Mouse (Mus musculus) layer of hippocampus, adult 9-10 months (tissue): ENCODE measurements around the gene Llgl2.

ENCODE experiments used
- DNase-seq: peaks from one replicate; pipeline ENCODE4 v3.0.0; 2022; ENCODE audit warnings: low spot score

Llgl2 gene

DNA sequence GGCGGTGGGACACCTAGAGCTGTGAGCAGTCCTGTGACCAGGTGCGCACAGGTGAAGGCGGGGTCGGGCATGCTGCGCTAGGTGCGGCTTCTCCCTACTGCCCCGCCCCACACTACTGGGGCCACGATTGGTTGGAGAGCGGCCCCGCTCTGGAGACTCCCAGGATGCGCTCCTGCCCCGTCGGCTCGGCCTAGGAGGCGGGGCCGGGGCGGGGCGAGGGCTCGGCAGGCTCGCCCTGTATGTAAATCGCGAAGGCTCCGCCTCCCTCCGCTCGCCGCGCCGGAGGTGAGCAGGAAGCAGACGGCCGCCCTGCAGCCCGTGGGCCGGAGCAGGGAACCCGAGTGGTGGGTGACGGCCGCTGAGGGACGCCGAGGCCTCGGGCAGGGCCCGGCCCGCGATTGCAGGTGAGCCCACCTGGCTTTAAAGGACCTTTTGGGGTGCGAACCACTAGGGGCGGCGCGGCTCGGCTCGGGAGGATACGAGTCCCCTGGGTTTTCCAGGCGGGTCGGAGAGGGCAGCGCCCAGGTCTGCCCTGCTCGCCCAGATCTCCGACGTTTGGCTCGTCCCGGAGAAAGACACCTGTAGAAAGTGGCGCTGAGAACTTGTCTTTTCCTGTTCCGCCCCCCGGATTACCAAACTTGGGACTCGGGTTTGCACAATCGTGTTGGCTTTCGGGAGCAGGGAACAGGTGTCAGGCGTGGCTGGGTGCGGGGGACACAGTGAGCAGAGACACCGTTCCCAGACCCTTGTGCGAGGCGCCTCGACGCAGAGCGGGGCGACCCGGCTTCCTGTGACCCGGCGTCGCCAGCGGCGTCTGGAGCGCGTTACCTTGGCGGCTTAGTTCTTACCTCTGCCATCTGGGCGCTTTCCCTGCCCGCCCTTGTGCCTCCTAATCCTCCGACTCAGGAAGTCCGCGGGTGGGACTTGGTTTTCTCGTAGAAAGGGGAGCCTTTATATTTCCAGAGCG is at the start of gene Llgl2:
TSS of gene Llgl2 (plus strand) at position 276 of the 967 bp plus-strand sequence.
- DNase-seq = no peak

DNA sequence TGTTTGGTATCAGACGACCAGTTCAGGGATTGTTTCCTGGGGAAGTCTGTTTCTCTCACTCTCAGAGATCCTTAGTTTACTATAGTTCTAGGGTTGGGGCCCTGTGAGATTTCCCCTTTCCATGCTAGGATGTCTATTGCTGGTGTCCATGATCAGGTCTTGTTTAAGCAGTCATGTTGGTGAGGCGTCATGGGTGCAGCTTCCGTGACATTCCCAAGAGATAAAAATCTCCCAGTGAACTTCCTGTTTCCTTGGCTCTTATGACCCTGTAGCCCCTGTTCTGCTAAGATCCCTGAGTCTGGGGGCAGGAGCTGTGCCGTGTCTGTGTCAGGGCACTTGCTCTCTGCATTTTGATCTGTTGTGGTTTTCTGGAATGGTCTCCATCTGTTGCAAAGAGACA is 49.2 kb upstream of the Llgl2 start:
- DNase-seq = no peak

DNA sequence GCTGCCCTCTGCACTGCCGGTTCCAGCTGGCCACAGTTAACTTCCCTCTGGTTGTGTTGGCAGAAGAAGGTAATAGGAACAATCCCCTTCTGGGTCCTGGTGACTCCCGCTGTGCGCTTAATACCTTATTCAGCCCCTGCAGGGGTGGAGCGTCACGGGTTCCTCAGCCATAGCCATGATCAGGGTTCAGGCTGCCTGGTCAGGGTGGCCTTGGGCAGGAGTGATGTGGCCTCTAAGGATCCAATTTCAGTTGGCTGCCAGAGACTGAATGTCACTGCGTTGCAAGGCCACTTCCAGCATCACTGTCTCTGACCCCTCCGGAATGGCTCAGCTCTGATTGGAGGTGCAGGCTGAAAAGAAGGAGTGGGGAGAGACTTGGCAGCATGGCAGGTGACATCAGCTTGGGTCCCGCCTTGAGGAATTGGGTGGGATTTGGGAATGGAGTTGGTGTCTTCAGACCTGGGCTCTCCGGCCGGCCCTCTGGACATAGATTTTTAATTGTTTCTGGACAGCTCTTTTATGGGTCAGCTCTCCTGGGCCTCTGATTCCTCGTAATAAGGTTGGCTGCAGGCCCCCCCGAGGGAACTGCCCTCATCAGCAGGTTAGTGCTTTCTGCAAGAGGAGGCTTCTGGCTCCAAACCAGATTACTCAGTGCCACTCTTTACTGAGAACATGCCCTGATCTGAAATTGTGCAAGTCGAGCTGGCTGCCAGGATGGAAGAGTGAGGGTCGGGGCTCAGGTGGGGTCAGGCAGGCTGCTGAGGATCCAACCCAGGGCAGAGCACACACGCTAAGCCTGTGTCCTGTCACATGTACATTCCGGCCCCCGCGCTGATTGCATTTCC is 47.8 kb upstream of the Llgl2 start:
- DNase-seq = no peak

- no peak for DNase-seq
Measured at GRCm38 (mm10) chr11:115776954-115777353, 46.9 kb upstream of the Llgl2 start.

DNA sequence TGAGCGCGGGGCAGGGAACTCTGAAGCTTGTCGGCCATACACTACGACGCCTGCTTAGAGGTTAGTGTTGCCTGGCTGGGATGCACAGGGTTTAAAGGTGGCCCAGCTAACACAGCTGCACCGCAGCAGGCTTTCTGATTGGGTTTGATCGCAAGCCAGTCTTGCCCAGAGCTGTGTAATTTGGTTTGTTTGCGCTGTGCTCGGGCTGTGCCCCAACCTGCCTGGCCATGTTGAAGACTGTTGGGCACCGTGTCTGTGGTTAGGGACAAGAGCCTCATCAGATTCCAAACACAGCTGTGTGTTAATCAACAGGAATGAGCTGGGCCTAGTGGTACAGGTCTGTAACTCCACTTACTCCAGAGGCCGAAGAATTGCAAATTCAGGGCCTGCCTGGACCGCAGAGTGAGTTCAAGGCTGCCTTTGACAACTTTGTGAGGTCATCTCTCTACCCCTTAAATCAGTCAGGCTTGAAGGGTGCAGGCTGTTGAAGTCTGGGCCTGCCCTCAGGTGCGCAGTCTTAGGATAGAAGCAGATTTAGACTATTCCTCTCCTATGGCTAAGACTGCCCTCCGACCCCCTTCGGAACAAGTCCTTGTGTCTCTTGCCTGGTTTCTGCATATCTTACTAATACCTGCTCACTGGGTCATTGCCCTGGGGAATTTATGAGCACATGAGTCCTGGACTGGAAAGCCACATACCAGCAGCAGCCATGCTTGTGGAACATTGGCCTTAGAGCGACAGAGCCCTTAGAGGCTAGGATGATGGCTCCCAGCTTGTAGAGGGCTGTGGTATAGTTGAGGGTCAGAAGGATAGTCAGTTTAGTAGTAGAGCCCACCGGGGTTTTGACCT is 46.1 kb upstream of the Llgl2 start:
- no peak for DNase-seq

DNA sequence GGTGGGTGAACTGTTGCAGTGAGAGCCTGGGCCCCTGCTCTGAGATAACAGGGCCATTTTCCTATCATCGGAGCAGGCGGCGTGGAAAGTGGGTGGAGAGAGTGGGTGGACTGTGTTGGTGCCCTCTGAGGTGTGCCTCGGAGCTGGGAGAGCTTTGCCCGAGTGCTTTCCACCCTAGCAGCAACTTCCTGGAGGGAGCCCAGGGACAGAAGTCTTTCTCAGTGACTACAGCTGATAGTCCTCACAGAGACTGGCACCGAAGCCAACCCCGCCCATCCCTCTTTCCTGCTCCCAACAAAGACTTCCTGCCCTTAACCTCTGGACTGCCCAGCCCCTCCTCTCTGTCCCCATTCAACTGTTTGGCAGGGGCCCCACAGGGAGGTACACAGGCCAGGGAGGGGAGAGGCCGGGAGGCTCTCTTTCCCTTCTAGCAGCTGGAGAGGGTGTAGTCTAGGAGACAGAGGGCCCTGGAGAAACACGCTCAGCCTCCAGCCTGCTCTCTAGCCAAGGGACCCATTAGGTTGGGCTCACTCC is 44.7 kb upstream of the Llgl2 start:
- no peak for DNase-seq

DNA sequence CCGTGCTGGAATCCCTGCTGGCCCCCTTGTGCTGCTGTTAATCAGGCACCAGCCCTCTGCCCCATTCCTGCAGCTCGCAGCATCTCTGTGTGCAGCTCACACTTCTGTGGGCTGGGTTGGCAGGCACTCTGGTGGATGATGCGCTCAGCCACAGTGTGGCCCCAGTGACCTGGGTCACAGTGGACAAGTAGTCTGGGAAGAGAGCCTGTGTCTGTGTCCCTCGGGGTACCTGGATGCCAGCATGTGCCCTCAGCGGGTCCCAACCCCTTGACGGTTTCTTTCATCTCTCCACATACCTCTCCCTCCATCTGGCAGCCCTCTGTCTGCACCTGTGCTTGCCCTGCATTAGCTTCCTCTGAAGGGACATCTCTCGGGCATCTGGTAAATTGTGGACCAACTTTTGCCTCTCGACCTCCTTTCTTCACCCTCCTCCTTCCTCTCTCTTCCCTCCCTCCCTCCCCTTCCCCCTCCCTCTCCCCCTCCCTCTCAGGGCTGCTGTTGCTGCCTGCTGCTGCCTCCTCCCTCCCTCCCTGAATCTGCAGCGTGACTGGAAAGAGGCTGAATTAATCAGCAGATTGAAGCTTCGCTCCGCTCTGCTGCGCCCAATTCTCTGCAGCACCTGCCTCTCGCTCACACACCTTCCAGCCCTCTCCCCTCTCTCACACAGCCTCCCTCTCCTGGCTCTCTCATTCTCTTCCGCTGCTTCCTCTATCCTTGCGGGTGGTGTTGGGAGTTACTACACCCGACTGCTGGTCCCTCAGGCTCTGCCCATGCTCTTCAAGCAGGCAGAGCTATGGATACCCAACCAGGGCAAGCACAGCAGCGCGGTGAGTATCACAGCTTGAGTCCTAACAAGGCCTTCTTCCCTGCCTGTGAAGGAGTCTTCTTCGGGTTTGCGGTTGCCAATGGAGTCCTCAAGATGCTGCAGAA is 43.4 kb upstream of the Llgl2 start:
- DNase-seq = no peak

- no peak for DNase-seq
Measured at GRCm38 (mm10) chr11:115786473-115786872, 37.4 kb upstream of the Llgl2 start.

- no peak for DNase-seq
Measured at GRCm38 (mm10) chr11:115789787-115790186, 34.1 kb upstream of the Llgl2 start.

DNA sequence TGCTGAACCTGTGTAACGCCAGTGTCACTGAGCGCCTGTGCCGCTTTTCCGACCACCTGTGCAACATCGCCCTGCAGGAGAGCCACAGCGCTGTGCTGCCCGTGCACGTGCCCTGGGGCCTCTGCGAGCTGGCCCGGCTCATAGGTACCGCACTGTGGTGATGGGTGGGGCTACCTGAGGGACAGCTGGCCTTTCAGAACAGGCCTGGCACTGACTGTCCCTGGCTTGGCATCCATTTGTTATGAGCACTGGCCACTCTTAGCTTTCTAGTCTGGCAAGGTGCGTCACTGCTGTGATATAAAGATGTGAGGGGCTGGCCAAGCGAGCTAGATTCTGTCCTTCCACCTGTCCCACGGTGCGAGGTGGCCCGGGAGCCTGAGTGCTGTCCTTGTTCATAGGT is 31.9 kb upstream of the Llgl2 start:
- no peak for DNase-seq

GRCm38 (mm10) chr11:115792353-115792752 is 31.5 kb upstream of the Llgl2 start:
- DNase-seq = no peak

- no peak for DNase-seq
Measured at GRCm38 (mm10) chr11:115796898-115797297, 27.0 kb upstream of the Llgl2 start.

DNA sequence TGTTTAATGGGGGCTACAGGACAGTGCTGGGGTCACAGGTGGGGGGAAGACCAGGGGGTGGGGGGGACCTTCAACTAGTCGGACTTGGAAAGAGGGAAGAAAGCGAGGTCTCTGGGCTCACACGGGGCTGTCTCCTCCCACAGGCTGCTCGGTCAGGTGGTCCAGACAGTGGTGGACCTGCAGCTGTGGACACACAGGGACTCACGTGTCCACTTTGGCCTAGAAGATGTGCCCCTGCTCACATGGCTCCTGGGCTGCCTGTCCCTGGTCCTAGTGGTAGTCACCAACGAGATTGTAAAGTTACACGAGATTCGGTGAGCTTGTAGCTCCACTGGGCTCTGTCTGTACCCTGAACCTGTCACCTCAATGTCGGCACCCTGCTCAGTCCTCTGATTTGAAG is 26.2 kb upstream of the Llgl2 start:
- no peak for DNase-seq

DNA sequence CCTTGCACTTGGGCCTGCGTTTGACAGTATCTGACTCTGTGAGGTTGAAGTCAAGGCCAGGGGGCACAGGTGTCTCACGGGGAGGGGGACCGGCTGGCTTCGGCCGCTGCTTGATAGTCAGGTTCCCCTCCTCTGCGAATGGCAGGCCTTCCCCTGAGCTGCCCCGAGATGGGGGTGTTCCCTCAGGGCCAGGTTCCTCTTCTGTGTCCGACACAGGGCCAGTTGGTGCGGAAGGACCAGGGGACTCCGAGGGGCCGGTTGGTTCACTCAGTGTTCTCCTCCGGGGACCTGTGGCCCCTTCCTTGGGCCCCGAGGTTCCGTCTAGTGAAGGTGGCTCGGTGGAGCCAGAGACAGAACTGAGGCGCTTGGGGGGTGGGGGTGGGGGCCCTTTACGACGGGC is 22.9 kb upstream of the Llgl2 start:
- DNase-seq = no peak

- no peak for DNase-seq
Measured at GRCm38 (mm10) chr11:115803072-115803709, 20.7 kb upstream of the Llgl2 start.

DNA sequence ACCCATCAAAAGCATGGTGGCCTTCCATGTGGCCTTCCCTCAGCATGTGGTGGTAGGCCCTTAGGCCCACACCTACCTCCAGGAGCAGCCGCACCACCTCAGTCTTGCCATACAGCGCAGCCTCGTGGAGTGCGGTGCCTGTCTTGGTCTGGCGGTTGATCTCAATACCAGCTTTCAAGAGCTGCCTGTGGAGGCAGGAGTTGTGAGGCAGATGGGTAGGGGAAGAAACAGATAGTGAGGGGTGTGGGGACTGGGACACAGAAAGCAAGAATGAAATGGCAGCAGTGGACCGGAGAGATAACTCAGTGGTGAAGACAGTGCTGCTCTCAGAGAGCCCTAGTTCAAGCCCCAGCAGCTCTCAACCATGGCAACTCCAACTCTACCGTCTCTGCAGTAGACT is 18.8 kb upstream of the Llgl2 start:
- no peak for DNase-seq

DNA sequence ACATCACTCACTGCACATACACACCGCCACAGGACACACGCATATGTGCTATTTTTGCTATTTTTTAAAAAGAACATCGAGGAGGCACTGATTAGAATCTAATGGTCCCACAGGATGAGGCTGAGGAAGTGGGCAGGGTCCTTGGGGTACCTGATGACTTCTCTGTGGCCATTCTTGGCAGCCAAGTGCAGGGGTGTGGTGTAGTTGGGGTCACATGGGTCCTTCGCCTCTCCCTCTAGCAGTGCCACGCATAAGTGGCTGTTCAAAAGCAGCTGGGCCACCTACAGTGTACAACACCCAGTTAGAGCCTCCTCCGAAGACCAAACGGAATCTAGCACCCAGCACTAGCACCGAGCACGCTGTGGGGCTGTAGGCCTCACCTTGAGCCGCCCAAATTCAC is 17.7 kb upstream of the Llgl2 start:
- no peak for DNase-seq

DNA sequence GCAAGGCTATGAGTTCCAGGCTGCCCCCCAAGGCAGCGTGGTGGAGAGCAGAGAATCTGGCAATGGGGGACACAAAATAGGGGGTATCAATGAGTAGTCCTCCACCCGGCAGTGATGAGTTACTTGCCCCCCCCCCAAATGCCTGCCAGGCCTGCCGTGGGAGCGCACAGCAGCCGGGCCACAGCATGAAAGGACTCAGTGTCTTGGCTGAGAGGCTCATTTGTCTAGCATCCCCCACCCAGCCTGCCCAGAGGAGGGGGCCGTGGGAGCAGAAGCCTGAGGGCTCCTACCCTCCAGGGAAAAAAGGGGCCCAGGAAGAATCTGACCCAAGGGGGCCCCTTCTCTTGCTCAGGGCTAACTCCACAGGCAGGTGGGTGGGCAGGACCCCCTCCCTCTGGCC is 16.5 kb upstream of the Llgl2 start:
- no peak for DNase-seq

DNA sequence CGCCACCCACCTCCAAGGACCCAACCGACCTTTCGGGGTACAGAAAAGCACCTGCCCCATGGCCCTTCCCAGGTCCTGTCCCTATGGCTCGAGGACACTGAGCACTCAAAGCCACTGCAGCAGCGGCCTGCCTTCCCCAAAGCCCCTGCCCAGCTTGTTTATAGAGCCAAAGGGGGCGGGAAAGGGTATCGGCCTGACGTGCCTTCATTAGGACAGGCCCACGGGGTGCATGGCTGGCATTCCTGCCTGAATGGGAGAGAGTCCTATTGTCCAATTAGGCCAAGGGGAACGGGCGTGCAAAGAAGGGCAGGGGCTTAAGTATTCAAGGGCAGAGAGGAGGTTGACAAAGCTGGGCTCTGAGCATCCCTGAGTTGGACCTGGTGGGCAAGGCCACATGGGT is 15.9 kb upstream of the Llgl2 start:
- no peak for DNase-seq

DNA sequence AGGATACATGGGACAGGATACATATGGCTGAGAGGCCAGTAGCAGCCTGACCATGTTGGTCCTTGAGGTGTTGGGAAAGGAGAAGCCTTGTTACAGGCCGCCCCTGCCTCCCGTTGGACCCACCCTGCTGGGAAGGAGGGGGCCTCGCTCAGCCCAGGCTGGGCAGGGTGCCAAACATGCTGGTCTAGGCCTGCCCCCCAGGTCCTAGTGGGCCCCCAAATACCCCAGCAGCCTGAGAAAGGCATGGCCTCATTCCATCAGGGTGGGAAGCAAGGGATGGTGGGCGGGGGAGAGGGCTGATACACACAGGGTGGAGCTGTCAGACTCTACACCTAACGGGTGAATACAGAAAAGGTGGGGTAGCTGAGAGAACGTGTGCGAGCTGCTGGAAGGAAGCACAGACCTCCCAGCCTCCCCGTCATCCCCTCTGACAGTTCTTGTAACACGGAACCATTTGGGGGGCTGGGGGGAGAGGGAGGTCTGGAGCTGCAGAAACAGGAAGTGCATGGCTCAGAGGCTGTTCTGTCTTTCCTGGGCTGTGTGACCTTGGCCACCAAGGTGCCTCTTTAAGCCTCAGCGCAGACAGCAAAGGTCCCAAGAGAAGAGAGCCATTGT is 15.0 kb upstream of the Llgl2 start:
- DNase-seq = no peak
